Mouse (Mus musculus) T-helper 2 cell (primary cell): ENCODE data around the gene Prrc2a.

ENCODE experiments used
- in situ Hi-C: fragments of 300-600 bp; cut with MboI, MseI; formaldehyde crosslinking; loops from one replicate; pipeline ENCODE4 v1.15.1; 2025; ENCODE audit warnings: high pct_unique_total_duplicates

The Prrc2a gene

DNA sequence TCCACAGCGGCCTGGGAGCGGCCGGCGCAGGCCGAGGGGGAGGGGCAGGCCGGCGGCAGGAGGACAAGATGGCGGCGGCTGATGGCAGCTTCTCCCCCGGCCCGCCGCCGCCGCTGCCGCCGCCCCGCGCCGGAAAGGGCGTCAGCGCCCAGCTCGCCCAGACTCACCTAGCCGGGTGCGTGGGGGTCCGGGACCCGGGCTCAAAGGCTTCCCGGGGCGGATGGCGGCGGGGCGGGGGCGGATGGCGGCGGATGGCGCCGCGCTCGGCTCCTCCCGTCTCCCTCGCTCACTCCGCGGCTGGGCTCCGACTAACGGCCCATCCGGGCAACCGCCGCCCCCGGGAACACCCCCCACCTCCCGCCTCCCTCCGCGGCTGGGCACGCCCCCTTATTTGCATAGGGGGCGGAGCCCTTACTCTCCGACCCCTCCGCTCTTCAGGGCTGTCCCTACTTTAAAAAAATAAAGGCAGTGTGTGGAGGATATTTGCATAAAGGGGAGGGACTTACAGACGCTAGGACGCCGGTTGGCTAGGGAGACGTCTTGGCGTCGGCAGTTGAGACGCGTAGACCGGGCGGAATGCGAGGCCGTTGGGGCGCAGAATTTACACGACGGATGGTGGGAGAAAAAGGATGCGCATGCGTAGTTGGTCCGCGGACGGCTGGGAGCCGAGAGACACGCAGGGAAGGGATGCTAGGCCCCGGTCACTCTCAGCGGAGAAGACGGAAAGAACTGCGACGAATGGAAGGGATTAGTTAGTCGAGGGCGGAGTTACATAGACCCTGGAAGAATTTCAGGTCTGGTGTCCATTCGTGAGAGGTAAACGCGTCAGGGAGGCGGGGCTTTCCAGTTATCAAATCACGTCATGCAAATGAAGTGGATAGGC is at the start of gene Prrc2a:
Gene Prrc2a (minus strand): TSS at position 330 of the 883 bp plus-strand sequence.
- in situ Hi-C loops, result no loop called here

DNA sequence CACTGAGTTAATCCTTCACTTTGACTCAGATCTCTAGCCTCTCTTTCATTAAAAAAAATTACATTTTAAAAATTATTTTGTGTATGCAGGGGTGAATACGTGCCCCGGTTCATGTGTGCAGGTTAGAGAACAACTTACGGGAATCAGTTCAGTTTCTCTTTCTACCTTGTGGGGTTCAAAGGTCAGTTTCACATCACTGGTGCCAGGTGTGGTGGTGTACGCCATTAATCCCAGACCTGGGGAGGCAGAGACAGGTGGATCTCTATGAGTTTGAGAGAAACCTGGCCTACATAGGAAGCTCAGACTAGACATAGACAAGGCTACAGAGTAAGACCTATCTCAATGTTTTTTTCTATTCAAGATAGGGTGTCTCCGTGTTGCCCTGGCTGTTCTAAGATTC is 48.4 kb upstream of the Prrc2a start:
- in situ Hi-C loops, result loop anchor here (10.0 to 25.0 kb wide), 2 partner anchors 799 to 1458 kb away; partner anchors contain the start of gene H2-T24

GRCm38 (mm10) chr17:35210593-35210992 is 45.9 kb upstream of the Prrc2a start:
- in situ Hi-C loops, result loop anchor here (10.0 to 25.0 kb wide), 2 partner anchors 802 to 1456 kb away; partner anchors contain the start of gene H2-T24

DNA sequence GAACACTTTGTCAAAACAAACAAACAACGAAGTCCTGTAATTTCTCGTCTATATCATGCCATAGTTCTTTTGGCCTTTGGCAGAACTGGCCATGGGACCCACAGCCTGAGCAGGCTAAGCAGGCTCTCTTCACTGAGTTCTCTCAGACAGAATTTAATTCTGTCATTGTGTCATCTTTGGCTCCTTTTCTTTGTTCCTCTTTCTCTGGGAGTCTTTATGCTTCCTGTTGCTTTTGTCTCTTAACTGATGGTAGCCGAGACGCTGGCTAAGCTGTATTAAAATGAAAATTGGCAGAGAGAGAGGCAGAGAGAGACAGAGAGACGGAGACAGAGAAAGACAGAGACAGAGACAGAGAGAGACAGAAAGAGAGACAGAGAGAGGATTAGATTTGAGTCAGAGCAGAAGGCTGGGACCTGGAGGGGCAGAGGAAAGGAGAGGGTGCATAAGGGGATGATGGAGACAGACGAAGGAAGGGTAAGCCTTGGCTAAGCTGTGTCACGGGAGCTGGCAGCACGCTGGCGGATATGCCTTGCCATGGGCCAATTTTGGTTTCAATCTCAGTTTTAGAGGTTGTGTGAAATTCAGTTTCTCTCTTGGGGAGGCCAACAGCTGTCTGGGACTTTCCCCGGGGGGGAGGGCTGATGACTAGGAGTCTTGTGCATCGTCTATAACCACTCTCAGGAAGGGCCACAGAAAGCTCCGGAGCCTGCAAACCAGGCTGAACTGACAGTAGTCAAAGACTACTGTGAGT is 45.3 kb upstream of the Prrc2a start:
- in situ Hi-C loops, result loop anchor here (10.0 to 25.0 kb wide), 2 partner anchors 802 to 1455 kb away; partner anchors contain the start of gene H2-T24

GRCm38 (mm10) chr17:35205380-35205769 is 40.7 kb upstream of the Prrc2a start:
- in situ Hi-C loops, result loop anchor here (25.0 kb wide), 1 partner anchor 807 kb away; the partner anchor contains the start of gene H2-T24

DNA sequence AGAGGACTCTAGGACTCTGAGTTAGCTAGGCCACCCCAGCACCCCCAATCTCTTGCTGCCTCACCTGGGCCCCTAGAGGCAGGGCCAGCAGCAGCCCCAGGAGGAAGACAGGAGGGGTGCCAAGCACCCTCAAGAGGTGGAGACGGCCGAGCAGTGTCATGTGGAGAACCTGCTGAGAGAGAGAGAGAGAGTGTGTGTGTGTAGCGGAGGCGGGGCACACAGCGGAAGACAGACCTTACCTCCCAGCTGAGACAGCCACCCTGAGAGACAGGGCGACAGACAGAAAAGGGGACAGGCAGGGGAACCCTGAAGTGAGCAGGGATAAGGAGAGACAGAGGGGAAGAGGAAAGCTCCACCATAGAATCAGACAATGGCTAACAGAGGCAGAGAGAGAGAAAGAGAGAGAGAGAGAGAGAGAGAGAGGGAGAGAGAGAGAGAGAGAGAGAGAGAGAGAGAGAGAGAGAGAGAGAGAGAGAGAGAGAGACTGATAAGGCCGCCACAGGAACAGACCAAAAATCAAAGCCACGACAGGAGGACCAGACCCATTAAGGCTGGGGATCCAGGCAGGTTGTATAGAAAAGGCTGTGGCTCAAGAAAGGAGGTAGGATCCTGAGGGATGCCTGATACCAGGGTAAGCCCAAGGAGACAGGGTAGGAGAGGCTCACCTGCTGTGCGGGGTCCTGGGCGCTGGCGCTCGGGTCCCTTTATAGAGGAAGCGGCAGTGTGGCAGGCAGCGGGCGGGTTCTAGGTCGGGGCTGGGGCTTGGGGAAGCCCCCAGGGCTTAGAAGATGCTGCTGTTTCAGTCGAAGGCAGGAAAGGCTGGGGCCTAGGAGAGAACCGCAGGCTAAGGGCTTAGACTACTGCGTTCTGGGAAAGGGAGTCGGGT is 40.0 kb upstream of the Prrc2a start, which contains the start of gene Lta:
Gene Lta (minus strand): TSS at position 858 of the 886 bp plus-strand sequence.
- in situ Hi-C loops, result loop anchor here (25.0 kb wide), 1 partner anchor 808 kb away; the partner anchor contains the start of gene H2-T24

DNA sequence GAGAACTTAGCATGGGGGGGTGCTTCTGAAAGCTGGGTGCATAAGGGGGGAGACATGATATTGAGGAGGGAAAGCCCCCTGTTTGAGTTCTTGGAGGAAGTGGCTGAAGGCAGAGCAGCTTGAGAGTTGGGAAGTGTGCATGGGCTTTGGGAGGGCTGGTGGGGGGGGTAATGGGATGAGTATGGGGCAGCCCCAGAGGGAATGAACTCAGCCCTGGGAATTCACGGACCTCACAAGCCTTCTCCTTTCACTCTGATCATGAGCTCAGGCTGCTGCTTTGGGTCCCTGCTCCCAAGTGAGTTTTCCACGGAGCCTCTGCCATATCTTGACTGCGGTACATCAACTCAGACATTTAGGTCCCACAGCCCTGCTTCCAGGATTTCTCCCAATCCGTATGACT is 37.7 kb upstream of the Prrc2a start:
- in situ Hi-C loops, result loop anchor here (25.0 kb wide), 1 partner anchor 810 kb away; the partner anchor contains the start of gene H2-T24

- in situ Hi-C loops, result loop anchor here (25.0 kb wide), 1 partner anchor 811 kb away; the partner anchor contains the start of gene H2-T24
Measured at GRCm38 (mm10) chr17:35201787-35202186, 37.1 kb upstream of the Prrc2a start, which contains the start of gene Tnf. Gene Tnf (minus strand): TSS chr17:35202007.

- in situ Hi-C loops, result loop anchor here (25.0 kb wide), 1 partner anchor 811 kb away; the partner anchor contains the start of gene H2-T24
Measured at GRCm38 (mm10) chr17:35201128-35201527, 36.4 kb upstream of the Prrc2a start.

GRCm38 (mm10) chr17:35200398-35200797 is 35.7 kb upstream of the Prrc2a start:
- in situ Hi-C loops, result loop anchor here (25.0 kb wide), 1 partner anchor 812 kb away; the partner anchor contains the start of gene H2-T24

DNA sequence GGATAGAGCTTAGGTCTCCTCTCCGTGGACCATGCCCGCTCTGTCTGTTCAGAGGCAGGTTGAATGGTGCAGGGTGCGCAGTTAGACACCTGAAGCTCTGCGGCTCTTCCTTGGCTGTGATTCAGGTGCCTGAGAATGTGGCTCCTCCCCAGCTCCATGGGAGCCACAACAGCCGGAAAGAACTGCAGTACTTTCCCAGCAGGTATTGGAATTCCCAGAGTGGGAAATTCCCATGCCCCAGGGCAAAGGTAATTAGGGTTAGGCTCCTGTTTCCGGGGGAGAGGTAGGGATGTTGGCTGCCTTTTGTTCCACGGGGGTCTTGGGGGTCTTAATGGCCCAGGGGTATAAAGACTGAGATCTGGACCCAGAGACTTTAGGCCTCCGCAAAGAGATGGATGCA is 34.2 kb upstream of the Prrc2a start:
- in situ Hi-C loops, result loop anchor here (5.0 kb wide), 1 partner anchor 33 kb away; the partner anchor contains the start of gene Atp6v1g2

DNA sequence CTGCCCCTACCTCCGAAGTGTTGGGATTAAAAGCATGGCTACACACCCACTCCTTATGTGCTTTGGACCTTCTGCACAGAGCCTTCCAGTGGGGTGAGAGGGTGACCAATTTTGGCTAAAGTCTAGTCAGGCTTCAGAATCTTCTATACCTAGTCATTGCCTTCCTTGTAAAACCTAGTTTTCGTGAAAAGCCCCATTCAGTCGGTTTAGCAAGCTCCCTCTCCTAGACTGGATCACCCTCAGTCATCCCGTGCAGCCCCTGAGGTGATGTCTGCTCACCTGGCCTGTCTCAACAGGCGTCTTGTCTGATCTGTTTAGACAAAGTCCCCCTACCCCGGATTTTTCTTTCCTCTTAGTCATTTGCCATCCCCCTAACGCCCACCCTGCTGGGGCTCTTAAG is 33.3 kb upstream of the Prrc2a start:
- in situ Hi-C loops, result loop anchor here (5.0 kb wide), 1 partner anchor 34 kb away; the partner anchor contains the start of gene Atp6v1g2

- in situ Hi-C loops, result loop anchor here (5.0 kb wide), 1 partner anchor 35 kb away; the partner anchor contains the start of gene Atp6v1g2
Measured at GRCm38 (mm10) chr17:35197126-35197525, 32.4 kb upstream of the Prrc2a start.

- in situ Hi-C loops, result loop anchor here (5.0 kb wide), 1 partner anchor 36 kb away; the partner anchor contains the start of gene Atp6v1g2
Measured at GRCm38 (mm10) chr17:35196321-35196641, 31.6 kb upstream of the Prrc2a start.

- in situ Hi-C loops, result loop anchor here (5.0 kb wide), 1 partner anchor 37 kb away; the partner anchor contains the start of gene Atp6v1g2
Measured at GRCm38 (mm10) chr17:35195631-35196320, 31.1 kb upstream of the Prrc2a start.

GRCm38 (mm10) chr17:35194844-35195630 is 30.3 kb upstream of the Prrc2a start:
- in situ Hi-C loops, result loop anchor here (5.0 kb wide), 1 partner anchor 37 kb away; the partner anchor contains the start of gene Atp6v1g2

- in situ Hi-C loops, result no loop called here
Measured at GRCm38 (mm10) chr17:35193881-35194843, 29.5 kb upstream of the Prrc2a start, which contains the start of gene Ltb. Gene Ltb (plus strand): TSS chr17:35194439.
